Mouse (Mus musculus) MEL (cell line): ENCODE results near the gene Siglece.
"Not testable (repeated sequence)": the region's sequence is repeated elsewhere in the genome, so short reads cannot be mapped to it uniquely, and the experiment has no call there.

Source experiments
- CHD2 ChIP-seq: IDR thresholded peaks from 2 replicates; pipeline ENCODE4 v1.6.1; 2011; ENCODE audit warnings: low read length, improper control_type of control experiment
- CTCF ChIP-seq, 3 experiments: IDR thresholded peaks in 2 of 3; conservative IDR thresholded peaks in 1 of 3; 2 replicates each; pipeline ENCODE4 v1.5.1; 2011 to 2012; ENCODE audit warnings: low read length in 3 of 3, low read depth in 2 of 3, mild to moderate bottlenecking in 2 of 3, improper control_type of control experiment in 1 of 3, inconsistent platforms in 1 of 3, mixed read lengths in 1 of 3, moderate library complexity in 1 of 3; ENCODE audit not compliant: control insufficient read depth in 1 of 3, insufficient read depth in 1 of 3, poor library complexity in 1 of 3, severe bottlenecking in 1 of 3
- ELF1 ChIP-seq: IDR thresholded peaks from 2 replicates; pipeline ENCODE4 v1.6.1; 2014; ENCODE audit warnings: low read depth, mild to moderate bottlenecking, inconsistent platforms, low read length, improper control_type of control experiment, moderate library complexity
- EP300 ChIP-seq, 2 experiments: IDR thresholded peaks; 2 replicates each; pipeline ENCODE4 v1.6.1; 2011; ENCODE audit warnings: improper control_type of control experiment in 2 of 2, low read length in 2 of 2, low read depth in 1 of 2, mild to moderate bottlenecking in 1 of 2
- KAT2A ChIP-seq: conservative IDR thresholded peaks from 2 replicates; pipeline ENCODE4 v1.6.1; 2012; ENCODE audit warnings: low read depth, low read length, improper control_type of control experiment, inconsistent platforms
- MAFK ChIP-seq: IDR thresholded peaks from 2 replicates; pipeline ENCODE4 v1.6.1; 2011; ENCODE audit warnings: low read depth, mild to moderate bottlenecking, low read length, improper control_type of control experiment, borderline replicate concordance
- MAX ChIP-seq: IDR thresholded peaks from 2 replicates; pipeline ENCODE4 v1.6.1; 2011; ENCODE audit warnings: low read length, improper control_type of control experiment
- MAZ ChIP-seq: IDR thresholded peaks from 2 replicates; pipeline ENCODE4 v1.6.1; 2012; ENCODE audit warnings: low read depth, mild to moderate bottlenecking, inconsistent platforms, low read length, improper control_type of control experiment
- MXI1 ChIP-seq: IDR thresholded peaks from 2 replicates; pipeline ENCODE4 v1.6.1; 2011; ENCODE audit warnings: mild to moderate bottlenecking, low read depth, low read length, improper control_type of control experiment
- POLR2A ChIP-seq, 2 experiments: IDR thresholded peaks; 2 replicates each; pipeline ENCODE4 v1.6.1; 2011 to 2012; ENCODE audit warnings: low read length in 2 of 2, mild to moderate bottlenecking in 2 of 2, control low read depth in 1 of 2, improper control_type of control experiment in 1 of 2, low read depth in 1 of 2, moderate library complexity in 1 of 2; ENCODE audit not compliant: control insufficient read depth in 1 of 2, insufficient read depth in 1 of 2, poor library complexity in 1 of 2
- SMC3 ChIP-seq: IDR thresholded peaks from 2 replicates; pipeline ENCODE4 v1.6.1; 2011; ENCODE audit warnings: low read depth, low read length, improper control_type of control experiment
- TAL1 ChIP-seq: IDR thresholded peaks from 2 replicates; pipeline ENCODE4 v1.6.1; 2012; ENCODE audit warnings: mild to moderate bottlenecking, inconsistent platforms, low read length, moderate library complexity, mixed read lengths
- USF1 ChIP-seq: IDR thresholded peaks from 2 replicates; pipeline ENCODE4 v1.6.1; 2014; ENCODE audit warnings: low read depth, mild to moderate bottlenecking, inconsistent platforms, low read length, improper control_type of control experiment, moderate library complexity
- ZNF384 ChIP-seq: IDR thresholded peaks from 2 replicates; pipeline ENCODE4 v1.6.1; 2012; ENCODE audit warnings: low read depth, mild to moderate bottlenecking, inconsistent platforms, low read length, improper control_type of control experiment

GRCm38 (mm10) chr7:43667221-43667620, 7.3 kb upstream of the Siglece start:
- not testable (repeated sequence) for TF ChIP-seq CTCF (IDR thresholded peaks at IDR 0.05 in 2 of 3, conservative IDR thresholded peaks at IDR 0.05 in 1 of 3; ENCODE audit: control insufficient read depth in 1 of 3, insufficient read depth in 1 of 3, low read depth in 2 of 3, low read length in 3 of 3, poor library complexity in 1 of 3, severe bottlenecking in 1 of 3); EP300 (IDR thresholded peaks at IDR 0.05; ENCODE audit: low read depth in 1 of 2, low read length in 2 of 2); MAFK; USF1; KAT2A; MAZ; MAX; SMC3; POLR2A (IDR thresholded peaks at IDR 0.05; ENCODE audit: control insufficient read depth in 1 of 2, insufficient read depth in 1 of 2, low read depth in 1 of 2, low read length in 2 of 2, poor library complexity in 1 of 2); TAL1; ZNF384; ELF1; CHD2; MXI1
